Mouse (Mus musculus) adrenal gland (tissue): ENCODE results near the gene Zfp423.

Experiments
- intact Hi-C: fragments of 180-260 bp; cut with DNase I; formaldehyde crosslinking; loops from one replicate; pipeline ENCODE4 v1.15.1; 2025

Gene Zfp423

DNA sequence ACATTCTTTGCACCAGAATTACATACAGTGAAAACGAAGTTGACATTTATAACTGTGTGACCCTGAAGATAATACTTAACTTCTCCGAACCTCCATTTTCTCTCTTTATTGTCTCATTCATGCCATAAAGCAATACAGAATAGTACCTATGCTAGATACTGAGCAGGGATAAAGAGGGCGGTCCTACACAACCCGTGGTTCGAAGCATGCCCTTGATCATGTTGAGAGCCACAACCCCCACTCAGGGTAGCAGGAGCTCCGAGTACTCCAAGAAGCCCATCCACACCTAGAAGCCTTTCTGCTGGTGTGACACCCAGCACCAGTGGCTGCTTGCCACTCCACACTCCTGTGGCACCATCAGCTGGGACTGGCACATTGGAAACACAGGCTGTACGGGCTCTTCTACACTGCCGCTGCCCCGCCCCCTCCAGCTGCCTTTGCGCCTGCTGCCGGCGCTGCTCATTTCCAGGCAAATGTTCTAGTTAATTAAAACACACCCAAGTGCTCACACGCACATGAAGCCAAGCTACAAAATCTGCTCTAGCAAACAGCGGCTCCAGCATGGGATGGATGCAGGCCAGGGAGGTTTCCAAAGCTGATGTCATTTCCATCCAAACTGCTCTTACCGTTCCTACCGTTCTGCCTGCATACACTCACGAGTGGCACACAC lies 147.9 kb downstream of the Zfp423 start:
- intact Hi-C loops = no loop called here

DNA sequence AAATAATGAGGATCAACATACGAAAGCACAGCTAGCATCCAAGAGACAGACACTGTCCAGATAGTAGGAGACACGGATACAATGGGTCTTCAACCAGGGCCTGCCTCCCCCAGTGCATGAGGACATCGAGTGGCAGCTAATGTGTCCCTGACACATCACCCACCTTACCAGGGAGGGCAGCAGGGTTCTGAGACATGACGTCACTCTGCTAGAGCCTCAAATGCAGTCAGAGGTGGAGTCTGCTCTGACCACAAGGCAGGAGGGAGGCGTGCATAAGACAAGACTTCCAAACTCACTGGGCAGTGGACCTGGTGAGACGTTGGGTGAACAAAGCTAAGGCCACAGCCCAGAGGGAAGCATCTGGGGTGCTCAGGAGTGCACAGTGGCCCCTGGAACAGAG lies 148.6 kb downstream of the Zfp423 start:
- intact Hi-C loops = no loop called here

DNA sequence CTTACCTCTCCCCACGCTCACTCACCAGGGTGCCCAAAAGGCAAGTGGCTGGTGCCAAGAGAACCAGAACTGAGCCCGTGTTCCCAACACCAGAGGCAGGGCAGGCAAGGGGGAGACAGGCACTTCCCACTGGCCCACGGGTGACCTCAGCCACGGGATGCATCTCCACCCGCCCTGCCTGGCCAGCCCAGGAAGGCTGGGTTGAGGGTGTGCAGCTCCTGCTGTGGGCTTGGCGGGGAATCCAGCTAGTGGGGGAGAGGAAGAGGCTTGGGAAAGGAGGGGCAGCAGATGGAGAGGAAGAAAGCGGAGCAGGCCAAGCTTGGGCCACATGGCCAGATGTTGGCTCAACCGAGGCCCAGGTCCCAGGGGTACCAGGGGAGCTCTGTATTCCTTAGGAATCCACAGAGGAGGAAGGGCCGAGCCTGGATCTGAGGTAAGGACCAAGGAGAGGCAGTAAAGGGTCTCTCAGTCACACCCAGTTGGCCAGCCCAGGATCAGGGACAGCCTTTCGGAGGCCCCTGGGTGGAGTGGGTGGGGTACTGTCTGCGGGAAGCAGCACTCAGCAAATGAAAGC lies 155.0 kb downstream of the Zfp423 start:
- intact Hi-C loops = loop anchor here (10.0 kb wide), 1 partner anchor 210 kb away; no protein-coding TSS in a partner anchor

DNA sequence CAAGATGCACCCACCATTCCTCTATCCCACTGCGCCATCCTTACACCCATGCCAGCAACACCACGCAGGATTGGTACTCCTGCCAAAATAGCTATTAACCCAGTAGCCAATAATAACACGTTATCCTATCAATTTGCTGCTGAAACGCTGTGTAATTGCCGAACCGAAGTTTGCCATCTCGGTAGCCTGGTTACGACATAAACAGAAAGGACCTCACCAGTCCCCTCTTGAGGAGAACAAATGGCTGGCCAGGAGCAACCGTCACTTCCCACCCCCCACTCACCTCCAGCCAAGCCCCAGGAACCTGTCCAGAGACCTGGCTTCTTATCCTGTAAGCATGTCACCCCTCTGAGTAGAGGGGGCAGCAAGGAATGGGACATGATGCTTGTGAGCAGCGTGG lies 156.0 kb downstream of the Zfp423 start:
- intact Hi-C loops = loop anchor here (10.0 kb wide), 1 partner anchor 209 kb away; no protein-coding TSS in a partner anchor

DNA sequence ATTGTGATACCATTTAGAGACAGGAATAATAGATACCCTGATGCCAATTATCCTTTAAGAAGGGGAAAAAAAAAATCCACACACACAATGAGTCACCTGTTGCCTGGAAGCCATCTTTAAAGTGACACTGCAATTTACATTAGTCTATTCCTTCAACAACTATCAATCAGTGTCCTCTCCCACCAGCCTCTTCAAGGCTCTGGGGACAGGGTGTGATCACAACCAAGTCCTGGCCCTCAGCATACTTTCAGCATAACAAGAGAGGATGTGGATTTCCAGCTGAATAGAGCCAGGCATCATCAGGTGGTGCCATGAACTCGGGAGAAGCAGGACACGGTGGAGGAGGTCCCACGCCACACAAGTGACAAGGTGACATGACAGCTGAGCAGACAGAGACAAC lies 156.8 kb downstream of the Zfp423 start:
- intact Hi-C loops = loop anchor here (10.0 kb wide), 1 partner anchor 208 kb away; no protein-coding TSS in a partner anchor

DNA sequence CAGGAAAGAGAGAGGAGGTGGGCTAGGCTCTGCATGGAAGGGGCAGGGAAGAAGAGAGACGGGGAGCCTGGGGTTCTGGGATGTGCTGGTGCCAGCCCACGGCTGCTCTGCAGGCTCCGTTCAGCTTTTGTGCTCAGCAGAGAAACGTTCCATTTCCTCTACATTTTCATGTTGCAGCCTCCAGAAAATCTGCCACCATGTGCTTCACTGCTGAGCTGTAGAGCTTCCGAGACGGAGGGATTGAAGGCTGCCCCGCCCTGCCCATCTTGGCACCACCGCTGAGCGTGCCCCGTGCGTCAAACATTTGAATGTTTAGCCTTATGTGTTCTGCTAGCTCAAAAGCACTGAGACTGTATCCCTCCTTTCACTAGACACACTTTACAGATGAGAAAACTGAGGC lies 159.3 kb downstream of the Zfp423 start:
- intact Hi-C loops = loop anchor here (10.0 kb wide), 1 partner anchor 205 kb away; no protein-coding TSS in a partner anchor

DNA sequence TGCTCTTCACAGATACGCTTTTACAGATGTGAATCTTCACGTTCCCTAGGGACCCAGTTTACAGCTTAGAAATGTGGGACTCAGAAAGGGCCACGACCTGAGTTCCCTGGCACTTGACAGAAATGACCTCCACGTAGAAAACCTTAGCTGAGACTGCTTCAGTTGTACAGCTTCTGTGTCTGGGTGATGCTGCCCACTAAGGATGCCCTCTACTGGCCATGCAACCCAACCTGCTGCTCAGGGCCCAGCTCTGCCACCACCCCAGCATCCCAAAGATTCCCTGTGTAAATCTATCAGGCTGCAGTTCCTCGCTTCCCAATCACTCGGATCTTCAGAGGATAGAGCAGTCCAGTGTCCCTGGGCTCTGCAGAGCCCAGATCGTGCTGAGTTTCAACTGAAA lies 163.2 kb downstream of the Zfp423 start:
- intact Hi-C loops = loop anchor here (5.0 kb wide), 1 partner anchor 79 kb away; no protein-coding TSS in a partner anchor

DNA sequence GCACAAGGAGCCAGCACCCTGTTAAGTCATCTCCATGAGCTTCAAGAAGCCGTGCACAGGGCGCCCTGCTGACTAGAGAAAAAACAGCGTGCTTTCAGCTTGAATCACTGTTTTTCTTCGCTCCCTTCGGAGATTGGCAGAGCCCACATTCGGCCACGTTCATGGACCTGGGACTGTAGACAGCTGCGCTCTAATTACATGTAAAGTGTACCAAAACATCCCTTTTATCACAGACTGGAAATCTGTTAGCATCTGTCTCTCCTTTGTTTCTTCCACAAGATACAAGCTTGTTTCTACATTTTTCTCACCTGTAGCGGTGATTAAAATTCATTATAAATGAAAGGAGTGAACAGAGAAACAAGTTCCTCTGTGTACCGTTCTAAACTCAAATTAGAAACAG lies 164.8 kb downstream of the Zfp423 start:
- intact Hi-C loops = loop anchor here (5.0 kb wide), 1 partner anchor 77 kb away; no protein-coding TSS in a partner anchor

DNA sequence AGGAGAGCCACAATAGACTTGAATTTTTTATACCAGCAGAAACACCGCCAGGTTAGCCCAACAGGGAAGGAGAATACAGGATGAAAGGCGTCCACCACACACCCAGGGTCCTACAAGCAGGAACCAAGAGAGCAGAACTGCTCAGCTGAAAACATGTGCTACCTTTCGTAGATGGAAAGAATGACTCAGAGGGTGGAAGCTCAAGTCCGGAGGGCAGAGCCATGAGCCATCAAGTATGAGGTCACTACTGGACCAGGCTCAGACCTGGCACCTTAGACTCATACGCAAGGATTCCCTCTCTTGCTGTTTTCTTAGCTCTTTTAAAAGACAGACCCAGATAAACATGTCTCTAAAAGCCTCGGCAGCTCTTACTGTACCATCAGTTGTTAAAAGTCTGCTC lies 168.3 kb downstream of the Zfp423 start:
- intact Hi-C loops = no loop called here

DNA sequence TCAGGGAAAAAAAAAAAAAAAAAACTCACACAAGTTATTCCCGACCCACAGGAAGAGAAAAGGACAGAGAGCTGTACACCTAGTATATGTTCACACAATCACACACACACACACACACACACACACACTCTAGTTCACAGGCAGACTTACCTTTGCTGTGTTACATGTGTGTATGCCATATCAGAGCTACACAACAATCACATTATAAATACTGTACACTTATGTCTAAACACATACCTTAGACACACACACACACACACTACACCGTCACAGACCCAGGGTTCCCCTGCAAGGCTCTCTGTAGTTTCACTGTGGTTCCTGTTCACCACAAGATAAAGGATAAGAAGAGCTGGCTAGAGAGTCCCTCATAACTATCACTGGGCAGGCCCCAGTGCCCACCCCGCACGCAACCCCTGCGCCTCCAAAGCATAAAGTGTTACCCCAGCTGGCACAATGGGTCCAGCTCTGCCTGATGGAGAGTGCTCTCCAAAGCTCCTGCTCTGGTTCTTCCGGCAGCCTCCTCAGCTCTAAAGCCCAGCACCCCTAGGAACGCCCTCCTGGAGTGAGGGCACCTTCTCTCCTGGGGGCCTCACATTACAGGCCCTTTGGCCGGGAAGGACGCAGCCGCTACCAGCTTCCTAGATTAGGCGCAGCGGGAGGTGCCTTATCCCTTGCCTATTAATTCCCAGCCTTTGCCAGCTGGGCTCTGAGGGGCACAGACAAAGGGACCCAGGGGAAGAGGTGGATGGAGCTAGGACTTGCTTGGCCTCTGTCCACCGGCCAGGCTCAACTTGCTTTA lies 174.6 kb downstream of the Zfp423 start:
- intact Hi-C loops = no loop called here

DNA sequence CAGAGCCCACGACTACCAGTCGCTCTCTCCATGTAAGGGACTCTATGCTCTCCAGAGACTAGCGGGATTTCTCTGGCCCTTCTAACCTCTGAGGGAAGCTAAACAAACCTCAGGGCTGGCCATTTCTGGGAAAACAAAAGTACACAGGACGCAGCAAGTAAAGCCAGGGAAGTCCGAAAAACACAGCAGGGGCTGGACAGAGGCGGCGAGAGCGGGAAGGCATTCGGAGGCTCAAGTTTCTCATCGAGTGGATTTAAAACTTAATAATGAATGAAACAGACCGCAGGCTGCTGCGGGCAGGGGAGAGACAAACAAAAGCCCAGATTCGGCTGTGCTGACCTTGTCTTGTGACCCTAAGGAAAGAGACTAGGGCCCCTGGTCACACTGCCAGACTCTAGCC lies 175.2 kb downstream of the Zfp423 start:
- intact Hi-C loops = no loop called here

DNA sequence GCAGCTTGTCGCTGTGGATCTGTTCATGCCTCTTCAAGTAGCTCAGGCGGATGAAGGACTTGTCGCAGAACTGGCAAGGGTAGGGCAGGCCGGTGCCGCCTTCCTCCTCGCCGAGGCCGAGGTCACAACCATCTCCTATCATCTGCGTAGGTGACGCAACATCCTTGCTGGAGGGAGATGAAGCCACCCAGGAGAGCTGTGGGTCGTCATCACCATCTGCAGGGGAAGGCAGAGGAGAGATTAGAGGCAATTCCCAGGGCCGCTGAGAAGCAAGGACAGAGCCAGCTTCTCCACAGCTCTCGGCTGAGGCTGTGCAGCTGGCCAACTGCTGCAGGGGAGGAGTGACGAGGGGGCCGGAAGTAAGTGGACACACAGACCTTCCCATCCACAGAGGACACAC lies 176.2 kb downstream of the Zfp423 start:
- intact Hi-C loops = no loop called here

DNA sequence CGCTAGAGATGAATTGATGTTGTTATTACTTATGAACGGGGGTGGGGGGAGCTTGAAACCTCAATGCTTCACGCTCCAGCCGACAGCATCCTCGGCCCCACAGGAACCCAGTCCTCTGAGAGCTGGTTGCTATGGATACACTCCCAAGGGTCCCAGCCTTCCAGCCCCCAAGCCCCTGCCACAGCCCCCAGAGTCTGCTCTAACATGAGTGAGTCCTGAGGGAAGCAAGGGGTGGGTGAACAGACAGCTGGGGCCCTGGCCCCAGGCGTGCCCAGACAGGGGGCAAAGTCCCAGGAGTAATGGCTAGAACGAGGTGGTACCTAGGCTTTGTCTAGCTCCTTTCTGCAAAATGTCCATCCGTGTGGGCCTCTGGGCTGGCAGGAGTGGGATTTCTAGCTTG lies 181.8 kb downstream of the Zfp423 start:
- intact Hi-C loops = no loop called here

DNA sequence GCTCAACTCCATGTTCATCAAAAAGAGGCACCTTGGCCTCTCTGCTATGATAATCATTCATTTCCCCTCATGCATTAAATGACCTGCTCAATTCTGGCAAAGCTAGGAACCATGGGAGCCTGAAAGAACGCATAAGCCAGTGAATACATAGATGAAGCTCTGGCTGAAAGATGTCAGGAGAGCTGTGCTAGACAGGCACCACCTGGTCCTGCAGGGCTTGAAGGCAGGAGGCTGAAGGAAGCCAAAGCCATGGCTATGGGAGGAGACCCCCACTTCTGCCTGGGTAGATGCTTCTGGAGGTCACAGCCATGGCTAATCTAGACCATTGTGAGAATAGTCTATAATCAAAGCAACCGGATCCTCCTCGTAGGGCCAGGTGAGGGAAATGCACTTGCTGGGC lies 183.5 kb downstream of the Zfp423 start:
- intact Hi-C loops = no loop called here

DNA sequence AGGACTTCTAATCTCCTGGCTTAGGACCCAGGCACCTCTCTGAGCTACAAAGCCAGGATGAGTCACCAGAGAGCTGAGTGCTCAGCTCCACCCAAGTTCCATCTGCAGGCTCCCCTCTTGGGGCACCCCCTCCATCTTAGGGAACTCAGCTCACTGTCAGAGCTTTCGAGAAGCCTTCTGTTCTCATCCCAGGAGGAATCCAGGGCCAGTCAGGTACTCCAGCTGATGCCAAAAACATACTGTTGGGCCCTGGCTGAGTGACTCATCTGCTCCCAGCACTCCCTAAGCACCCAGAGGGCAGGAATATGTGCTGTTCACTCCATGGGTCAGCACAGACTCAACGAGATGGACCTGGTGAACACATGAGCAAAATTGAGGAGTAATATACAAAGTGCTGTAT lies 184.4 kb downstream of the Zfp423 start:
- intact Hi-C loops = no loop called here

DNA sequence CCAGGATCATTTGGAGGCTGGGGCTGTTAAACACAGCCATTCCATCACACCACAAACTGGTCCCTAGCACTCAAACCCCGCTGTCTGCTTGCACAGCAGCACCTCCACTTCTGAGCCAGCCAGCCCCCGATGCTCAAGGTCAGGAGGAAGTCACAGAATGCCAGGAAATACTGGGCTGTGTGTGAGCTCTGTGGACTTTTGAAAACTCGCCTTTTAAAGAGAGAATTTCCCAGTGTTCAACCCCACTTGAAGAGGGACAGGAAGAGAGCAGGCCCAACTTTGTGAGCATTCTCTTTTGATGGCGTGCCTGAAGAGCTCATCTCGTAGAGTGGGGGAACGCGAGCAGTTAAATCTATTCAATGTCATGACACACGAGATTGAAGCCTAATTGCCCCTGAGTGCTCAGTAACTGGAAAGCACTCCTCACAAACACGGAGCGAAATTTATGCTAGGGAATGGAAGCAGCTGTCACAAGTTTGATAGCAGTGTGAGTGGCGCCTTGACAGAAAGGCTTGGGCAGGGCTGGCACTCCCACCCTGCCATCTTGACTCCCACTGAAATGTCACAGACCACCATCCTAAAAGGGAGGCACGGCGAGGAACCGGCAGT lies 186.4 kb downstream of the Zfp423 start:
- intact Hi-C loops = no loop called here

DNA sequence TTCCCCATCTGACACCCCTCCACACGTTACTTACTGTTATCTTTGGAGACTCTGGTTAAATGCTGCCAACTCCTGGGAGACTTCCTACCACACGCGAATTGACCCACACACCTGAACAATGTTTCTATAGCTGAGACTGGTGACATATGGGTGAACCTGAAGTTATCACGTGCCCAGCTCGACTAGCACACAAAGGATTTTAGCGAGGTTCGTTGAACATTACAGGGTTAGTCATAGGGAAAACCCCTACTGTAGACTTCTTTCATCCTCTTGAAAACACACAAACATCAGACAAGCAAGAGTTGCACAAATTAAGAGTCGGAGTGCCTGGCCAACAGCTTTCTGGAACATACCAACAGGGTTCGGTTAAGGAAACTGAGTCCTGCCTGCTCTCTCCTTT lies 191.5 kb downstream of the Zfp423 start:
- intact Hi-C loops = no loop called here

DNA sequence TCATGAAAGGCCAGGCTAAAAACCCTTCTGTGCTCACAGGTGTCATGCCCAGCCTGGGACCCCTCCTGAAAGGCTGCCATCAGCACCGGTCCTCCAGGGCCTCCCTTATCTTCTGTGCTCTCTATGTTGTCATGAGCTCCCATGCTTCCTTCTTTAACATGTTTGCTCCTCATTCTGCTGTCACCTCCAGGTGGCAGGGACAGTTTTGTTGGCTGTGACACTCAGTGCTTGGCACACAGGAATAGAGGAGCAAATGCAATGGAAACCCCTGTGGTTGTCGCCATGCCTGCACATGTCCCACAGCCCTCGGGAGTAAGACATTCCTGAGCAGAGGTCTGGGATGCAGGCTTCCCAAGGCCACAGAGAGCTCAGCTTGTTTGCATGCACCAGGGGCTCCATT lies 194.1 kb downstream of the Zfp423 start:
- intact Hi-C loops = no loop called here

DNA sequence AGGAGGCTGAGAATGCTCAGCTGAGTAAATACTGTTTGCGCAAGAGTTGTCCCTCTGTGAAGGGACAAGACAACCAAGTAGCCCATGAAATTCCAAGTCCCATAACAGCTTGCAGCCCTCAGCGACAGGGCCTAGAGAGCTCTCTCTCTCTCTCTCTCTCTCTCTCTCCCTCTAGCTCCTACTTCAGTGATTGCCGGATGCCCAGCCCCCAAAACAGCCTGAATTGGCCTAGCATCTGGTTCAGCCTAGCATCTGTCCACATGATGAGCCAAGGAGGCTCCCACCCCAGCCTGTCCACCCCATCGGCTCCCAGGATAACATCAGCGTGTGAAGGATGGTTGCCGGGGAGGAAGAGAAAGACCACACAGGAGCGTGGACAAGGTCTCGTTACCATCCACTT lies 200.6 kb downstream of the Zfp423 start:
- intact Hi-C loops = no loop called here

DNA sequence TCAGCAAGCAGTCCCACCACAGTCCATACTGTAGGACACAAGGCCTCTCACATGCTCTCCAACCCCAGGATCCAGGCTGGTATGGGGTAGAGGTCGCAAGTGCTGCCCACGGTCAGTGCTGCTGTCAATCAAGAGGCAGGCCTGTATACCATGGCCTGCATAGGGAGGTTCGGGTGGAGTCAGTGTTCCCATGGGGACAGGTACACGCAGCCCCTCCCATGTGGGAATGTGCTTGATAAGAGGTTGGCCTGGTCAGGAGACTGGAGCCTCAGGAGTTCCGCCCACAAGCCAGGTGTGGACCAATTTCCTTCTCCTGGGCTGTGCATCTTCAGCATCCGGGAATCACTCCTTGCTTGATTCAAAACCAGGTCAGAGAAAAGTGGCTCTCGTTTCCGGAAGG lies 204.5 kb downstream of the Zfp423 start:
- intact Hi-C loops = no loop called here

DNA sequence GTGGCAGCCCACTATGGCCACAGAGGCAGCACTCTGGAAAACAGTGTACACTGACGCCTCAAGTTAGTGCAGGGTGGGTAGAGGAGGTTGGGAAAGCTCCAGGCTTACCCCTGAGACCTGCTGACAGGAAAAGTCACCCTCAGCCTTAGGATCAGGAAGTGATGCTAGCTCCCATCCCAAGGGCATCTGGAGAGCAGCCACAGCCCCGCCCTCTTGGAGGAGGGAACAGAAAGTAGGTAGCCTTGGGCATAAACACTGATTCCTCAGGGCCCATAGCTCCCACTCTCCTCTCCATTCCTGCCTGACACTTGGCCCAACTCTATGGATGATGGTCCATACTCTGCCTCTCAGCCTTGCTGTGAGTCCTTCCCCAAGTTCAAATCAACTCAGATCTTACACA lies 205.8 kb downstream of the Zfp423 start:
- intact Hi-C loops = no loop called here

DNA sequence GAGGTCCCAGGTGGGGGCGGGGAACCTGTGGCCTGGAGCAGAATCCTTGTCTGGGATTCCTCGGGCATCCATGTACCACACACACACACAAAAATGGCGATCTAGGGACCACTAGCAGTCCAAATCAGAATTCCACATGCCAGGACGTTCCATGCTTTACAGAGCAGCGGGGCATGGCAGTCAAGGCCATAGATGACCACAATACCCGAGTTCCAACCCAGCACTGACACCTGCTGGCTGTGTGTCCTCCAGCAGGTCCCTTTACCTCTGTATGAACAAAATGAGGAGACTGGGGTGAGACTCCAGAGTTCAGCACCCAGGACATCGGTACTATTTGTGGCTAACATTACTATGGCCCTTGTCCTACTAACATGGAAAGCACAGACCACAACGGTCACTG lies 206.2 kb downstream of the Zfp423 start:
- intact Hi-C loops = no loop called here
